Mouse (Mus musculus) adipocyte (in vitro differentiated cells): ENCODE results near the gene Gm3642.
"Not testable (repeated sequence)": the region's sequence is repeated elsewhere in the genome, so short reads cannot be mapped to it uniquely, and the experiment has no call there.

Source experiments
- DNase-seq: peaks from one replicate; pipeline ENCODE4 v3.0.0-alpha.2; 2016; ENCODE audit warnings: low spot score

Gm3642 gene

GRCm38 (mm10) chr14:6840211-6840610 is at the start of gene Gm3642:
TSS of gene Gm3642 (minus strand) at chr14:6840311.
- not testable (repeated sequence) for DNase-seq

DNA sequence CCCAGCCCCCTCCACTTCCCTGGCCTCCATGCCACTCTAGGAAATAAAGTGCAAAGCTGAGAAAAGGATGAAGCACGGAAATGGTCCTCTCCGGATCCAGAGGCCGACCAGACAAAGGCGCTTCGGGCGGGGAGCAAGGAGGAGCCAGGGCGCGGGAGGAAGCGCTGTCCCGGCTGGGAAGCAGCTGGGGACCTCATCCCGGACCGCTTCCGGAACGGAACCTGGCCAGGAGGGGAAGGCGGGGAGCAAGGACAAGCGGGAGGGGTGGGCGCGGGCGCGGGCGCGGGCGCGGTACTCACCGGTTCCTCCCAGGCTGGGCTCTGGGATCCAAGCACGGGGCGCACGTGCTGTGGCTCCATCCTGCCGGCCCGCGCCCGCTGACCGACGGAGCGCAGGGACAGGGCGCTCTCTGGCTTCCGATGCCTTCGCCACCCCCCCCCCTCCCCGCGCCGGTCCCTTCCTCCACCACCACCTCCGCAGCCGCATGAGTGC is 49.5 kb upstream of the Gm3642 start, which contains the start of gene Gm3667:
Gene Gm3667 (minus strand): TSS at position 442 of the 492 bp plus-strand sequence.
- DNase-seq: not testable (repeated sequence)

DNA sequence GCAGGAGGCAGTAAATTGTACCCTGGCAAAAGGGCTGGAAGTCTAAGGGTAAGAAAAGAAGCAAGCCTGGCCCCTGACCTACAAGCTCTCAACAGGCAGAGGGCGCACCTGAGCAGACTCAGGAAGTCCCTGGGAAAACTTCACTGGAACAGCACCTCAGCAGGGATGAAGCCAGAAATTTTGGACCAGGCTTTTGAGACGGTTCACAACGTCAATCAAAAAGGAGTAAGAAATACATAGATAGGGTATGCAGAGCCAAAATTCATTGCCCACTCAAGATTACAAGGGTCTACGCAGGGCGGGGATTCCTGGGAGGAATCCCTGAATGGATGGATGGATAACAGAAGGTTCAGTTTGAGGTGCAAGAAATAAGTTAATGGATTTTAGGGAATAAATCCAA is 48.7 kb upstream of the Gm3642 start:
- DNase-seq: not testable (repeated sequence)

DNA sequence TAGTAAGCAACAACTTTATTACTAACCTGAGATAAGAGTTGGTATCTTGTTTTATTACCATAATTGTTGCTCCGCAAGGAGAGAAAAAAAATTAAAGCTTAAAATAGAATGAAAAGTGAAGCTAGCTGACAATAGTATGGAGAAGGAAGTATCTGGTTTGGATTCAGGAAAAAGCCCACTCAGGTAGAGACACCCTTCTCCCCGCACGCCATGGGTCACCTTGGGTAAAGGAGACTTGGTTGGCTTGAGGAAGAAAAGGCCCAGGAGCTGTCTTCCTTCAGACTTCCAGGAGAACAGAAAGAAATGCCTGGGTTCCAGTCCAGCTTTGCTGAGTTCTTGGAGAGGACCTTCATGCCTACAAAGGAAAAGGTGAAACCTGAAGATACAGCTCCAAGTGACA is 16.8 kb downstream of the Gm3642 start:
- DNase-seq: not testable (repeated sequence)
